Mouse (Mus musculus): Measurements from ENCODE around the gene Rab25.

Rab25 gene

DNA sequence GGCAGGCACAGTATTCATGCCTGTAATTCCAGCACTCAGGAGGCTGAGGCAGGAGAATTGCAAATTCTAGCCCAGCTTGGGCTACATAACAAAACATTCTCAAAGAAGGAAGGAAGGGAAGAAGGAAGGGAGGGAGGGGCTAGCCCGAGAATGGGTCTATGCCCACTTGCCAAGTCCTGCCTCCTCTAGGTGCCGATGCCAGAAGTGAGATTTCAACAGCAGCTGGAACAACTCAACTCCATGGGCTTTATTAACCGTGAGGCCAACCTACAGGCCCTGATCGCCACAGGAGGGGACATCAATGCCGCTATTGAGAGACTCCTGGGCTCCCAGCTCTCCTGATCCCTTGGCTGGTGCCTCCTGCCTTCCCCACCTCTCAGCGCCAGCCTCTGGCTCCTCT lies 19.8 kb upstream of the Rab25 start:
- in situ Hi-C loops (cut with MboI, MseI), result no loop called here

DNA sequence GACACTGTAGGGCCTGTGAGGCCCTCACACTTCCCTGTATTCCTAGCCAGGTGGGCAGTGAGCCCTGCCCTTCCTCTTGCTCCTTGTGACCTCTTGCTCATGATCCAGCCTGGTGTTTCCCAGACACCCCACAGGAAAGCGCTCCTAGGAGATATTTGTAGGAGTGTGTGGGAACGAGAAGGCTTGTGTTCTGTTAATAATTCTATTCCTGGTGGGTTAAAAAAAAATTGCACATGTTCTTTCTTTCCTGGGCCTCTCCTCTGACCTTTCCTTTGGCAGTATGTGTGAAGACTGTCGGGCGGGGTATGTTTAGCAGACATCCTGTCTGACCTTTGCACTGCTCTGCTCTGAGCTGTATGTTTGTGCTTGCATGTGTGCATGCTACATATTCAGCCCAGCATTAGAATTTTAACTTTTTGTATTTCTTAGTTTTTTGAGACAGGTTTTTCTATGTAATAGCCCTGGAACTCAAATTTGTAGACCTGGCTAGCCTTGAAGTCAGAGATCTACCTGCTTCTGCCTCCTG lies 18.5 kb upstream of the Rab25 start:
- in situ Hi-C loops (cut with MboI, MseI), result no loop called here

DNA sequence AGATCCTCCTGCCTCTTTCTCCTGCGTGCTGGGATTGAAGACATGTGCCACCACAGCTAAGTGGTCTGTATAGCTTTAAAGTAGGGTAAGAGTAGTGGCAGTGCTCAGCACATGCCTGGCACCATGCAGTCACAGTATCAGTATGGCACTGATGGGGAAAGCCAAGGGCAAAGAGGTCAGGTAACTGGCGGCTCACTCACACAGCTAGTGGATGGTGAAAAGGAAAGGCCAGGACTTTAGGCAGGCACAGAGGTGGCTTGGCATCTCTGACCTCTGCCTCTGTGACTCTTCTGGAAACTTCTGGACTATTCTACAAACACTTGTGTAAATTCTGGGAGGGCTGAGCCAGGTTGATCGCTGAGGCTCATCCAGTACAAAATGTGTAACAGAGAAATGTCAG lies 18.0 kb upstream of the Rab25 start:
- in situ Hi-C loops (cut with MboI, MseI), result no loop called here

DNA sequence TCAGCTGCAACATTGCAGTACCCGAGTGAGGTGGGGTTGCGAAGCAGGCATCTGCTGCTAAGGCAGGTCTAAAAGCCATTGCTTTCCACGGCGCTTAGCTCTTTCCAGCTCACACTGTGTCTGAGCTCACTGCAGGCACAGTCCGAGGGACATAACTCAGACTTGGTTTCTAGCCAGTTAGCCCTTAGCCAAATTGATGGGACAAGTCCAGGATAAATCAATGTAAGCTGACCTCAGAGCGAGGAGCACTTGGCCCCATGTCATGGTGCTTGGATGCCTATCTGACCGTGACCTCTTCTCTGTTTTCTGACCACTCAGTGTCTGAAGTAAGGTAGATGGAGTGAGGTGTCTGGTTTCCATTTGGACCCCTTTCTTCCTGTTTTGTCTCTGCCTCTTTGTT lies 15.9 kb upstream of the Rab25 start:
- in situ Hi-C loops (cut with MboI, MseI), result no loop called here

DNA sequence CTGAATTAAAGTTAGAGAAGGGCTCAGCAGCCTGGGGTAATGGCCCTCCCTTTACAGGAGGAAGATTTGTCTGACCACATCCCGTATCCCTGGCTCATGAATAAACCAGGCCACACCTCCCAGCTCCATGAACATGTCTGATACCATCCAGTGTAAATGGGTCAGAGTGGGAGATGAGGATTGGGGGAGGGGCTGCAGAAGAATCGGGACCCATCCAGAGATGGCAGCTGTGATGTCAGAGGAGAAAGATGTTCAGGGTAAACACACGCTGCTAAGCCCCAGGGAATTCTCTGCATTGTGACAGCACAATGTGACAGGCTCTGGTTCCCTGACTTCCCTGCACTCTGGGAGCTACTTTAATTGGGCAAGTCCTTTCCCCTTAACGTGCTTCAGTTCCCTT lies 15.3 kb upstream of the Rab25 start:
- in situ Hi-C loops (cut with MboI, MseI), result no loop called here

DNA sequence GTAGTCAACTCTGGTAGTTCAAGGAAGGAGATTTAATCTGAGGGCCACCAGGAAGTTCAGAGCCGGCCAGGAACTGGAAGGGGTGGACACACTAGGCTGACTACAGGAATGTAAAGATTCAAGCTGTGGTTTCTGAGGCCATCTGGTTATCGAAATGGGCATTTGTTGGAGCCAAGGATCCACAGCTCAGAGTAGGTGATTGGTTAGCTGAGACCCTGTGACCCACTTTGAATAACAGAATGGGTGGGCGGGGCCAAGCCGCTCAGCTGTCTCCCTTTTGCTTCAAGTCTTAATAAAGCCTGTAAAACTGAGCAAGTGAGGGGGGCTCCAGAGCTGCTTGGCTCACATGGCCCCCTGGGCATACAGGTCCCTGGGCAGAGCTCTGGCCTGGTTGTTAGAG lies 13.9 kb upstream of the Rab25 start:
- in situ Hi-C loops (cut with MboI, MseI), result no loop called here

DNA sequence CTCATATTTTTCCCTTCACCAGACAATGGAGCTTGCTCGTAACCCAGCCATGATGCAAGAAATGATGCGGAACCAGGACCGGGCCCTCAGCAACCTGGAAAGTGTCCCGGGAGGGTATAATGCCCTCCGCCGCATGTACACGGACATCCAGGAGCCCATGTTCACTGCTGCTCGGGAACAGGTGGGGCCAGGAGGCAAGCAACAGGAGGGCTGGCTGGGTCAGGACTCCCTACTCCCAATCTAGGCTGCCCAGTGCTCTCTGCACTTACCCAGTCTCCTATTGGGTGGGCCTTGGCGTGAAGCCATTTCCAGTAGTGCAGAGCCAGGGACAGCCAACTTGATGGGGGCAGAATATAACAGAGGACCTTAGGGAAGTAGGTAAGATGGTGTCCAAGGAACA lies 11.5 kb upstream of the Rab25 start:
- in situ Hi-C loops (cut with MboI, MseI), result no loop called here

DNA sequence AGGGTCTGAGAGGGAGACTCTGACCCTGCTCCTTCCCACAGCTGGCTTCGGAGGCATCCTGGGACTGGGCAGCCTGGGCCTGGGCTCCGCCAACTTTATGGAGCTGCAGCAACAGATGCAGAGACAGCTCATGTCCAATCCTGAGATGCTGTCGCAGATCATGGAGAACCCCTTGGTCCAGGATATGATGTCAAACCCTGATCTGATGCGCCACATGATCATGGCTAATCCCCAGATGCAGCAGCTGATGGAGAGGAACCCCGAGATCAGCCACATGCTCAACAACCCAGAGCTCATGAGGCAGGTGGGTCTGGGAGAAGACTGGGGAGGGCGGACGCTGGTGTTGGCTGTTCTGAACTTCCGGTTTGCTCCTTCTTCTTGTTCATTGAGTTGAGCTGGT lies 8.5 kb upstream of the Rab25 start:
- in situ Hi-C loops (cut with MboI, MseI), result no loop called here

DNA sequence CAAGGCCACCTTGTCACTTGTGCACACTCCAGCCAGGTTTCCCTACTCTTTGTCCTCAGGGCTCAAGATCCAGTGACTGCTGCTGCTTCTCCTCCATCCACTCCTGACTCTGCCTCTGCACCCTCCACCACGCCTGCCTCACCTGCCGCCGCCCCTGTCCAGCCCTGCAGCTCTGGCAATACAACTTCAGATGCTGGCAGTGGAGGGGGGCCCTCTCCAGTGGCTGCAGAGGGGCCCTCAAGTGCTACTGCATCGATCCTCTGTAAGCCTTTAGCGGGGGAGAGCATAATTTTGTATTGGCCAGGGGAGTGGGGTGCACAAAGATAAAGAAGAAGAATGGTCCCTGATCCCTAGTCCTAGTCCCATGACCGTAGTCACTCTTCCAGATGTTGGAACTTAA lies 7.6 kb upstream of the Rab25 start:
- in situ Hi-C loops (cut with MboI, MseI), result no loop called here

DNA sequence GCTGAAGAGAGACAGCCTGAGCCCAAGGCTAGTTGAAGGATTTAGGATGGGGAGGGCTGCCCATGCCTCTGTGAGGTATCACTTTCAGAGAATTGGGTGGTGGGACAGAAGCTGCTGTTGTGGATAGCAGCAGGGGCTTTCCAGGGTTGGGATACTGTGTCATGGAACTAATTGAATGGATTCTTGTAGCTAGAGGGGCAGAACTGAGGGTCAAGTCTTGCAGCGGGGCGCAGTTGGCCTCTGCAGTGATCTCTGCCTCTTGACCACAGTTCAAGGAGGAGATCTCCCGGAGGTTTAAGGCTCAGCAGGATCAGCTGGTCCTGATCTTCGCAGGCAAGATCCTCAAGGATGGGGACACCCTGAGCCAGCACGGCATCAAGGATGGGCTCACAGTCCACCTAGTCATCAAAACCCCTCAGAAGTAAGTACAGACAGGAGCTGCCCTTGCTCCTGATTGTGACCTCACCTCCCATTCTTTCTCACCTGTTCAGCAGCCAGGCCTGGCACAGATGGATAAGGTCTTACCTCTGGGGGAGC lies 7.0 kb upstream of the Rab25 start:
- in situ Hi-C loops (cut with MboI, MseI), result no loop called here

DNA sequence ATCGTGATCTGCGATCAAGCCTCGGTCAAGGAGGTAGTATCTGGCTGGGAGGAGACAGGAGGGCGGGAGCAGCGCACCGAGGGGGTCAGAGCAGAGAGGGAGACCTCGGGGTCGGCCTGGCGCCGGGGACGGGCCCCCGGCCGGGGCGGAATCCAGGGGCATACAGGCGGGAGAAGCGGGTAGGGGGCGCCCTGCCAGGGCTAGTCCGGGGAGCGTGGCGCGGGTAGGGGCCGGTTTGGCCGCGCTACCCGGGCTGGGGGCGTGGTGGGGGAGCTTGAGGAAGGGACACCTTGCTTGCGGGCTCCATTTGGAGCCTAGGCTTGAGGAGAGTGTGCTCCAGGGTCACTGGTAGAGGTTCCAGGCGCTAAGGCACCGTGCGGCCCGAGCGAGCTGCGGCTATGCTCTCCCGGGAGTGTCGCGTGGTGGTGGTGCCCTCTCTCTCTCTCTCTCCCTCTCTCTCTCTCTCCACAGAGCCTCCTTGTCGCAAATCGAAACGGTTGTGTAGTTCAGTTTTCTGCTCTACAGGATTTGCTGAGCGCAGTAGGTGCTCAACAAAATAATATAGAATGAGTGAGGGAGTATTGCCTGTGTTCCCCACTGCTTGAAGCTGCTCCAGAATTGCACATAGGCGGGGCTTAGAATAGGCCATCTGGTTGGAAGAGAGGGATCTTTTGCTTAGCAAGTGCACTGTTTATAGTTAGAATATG lies 5.9 kb upstream of the Rab25 start:
- in situ Hi-C loops (cut with MboI, MseI), result no loop called here

DNA sequence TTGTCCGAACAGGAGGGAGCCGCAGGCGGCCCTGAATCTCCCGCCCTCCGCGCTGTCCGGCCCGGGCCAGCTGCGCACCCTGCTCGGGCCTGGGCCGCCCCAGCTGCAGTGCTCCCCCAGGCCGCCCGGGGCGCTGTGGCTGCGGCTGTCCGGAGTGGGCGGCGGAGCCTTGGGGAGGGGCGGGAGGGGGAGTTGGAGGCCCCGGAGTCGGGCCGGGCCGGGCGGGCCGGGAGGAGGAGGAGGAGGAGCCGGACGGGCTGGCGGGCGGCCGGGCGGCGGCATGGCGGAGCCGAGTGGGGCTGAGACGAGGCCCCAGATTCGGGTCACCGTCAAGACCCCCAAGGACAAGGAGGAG lies 5.4 kb upstream of the Rab25 start, which contains the start of gene Ubqln4:
Ubqln4 (plus strand) TSS at position 234 of the 355 bp plus-strand sequence.
- in situ Hi-C loops (cut with MboI, MseI), result no loop called here

DNA sequence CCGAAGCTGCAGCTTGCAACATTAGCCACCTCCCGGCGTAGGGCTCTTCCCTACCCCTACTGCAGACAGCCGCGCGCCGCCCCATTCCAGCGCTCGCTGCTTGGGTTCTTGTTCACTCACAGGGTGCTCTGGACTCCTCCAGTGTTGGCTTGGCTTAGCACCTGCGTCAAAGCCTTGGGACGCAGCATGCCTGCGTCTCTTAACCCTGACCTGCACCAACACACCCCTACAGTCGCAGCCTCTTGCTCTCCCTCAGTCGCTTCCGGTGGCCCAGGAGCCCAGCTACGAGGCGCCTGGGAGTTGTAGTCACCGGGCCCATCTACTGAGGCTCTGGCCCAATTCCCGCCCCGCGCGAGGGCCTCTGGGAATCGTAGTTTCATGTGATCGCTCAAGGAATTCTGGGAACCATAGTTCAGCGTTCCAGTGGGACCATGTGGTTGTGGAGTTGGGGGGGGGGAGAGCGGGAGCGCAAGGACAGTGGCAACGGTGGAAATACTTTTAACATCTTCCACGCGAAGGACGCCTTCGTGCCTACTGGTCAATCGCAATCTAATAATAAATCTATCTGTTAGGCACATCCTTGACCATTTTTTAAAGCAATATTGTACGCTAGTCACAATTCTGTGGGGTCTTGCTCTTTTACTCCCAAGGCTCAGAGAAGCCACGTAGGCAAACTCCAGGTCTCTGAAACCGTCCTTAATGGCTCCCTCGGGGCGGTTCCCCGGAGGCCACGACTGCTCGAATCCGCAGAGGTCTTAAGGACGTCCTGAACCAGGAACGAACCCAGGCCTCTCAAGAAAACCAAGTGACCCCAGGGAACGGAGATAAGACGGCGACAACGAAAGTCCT lies 4.8 kb upstream of the Rab25 start, which contains the start of gene Lamtor2:
Lamtor2 (minus strand) TSS at position 399 of the 849 bp plus-strand sequence.
- in situ Hi-C loops (cut with MboI, MseI), result no loop called here

DNA sequence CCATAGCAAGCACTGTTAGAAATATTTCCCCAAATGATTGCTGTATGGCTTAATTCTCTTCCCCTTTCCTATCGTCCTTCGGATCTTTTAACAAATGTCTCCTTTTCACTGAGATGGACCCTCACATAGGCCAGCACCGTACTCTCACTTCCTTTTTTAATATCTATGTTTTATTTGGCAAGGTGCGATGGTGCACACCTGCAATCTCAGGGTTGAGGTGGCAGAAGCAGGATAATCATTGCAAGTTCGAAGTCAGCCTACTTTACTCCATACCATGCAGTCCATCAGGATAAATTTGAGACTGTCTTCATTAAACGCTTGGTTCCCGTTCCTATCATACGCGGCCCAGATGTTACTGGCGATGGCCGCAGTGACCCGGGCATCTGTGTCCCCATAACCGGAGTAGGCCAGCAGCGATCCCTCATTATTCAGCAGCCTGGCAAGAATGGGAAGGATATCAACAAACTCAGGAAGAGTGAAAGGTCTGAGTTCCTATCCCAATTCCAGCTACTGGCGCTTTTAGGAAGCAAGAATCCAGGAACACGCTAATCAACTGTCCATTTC lies 4.1 kb upstream of the Rab25 start:
- in situ Hi-C loops (cut with MboI, MseI), result no loop called here

DNA sequence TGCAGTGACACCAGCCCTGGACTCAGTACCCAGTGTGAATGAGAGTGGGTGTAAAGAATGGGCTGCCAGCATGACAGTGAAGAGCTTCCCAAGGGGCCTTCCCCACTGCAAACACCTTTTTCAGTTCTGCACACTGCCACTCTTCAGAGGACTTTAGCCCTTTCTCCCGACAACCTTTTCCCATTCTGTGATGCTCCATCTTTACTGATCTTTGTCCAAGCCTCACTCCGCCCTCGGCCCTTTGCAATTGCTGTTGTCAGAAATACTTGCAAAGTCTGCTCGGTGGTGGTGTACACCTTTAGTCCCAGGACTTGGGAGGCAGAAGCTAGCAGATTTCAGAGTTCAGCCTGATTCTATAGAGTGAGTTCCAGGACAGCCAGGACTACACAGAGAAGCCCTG lies 3.5 kb upstream of the Rab25 start:
- in situ Hi-C loops (cut with MboI, MseI), result no loop called here

DNA sequence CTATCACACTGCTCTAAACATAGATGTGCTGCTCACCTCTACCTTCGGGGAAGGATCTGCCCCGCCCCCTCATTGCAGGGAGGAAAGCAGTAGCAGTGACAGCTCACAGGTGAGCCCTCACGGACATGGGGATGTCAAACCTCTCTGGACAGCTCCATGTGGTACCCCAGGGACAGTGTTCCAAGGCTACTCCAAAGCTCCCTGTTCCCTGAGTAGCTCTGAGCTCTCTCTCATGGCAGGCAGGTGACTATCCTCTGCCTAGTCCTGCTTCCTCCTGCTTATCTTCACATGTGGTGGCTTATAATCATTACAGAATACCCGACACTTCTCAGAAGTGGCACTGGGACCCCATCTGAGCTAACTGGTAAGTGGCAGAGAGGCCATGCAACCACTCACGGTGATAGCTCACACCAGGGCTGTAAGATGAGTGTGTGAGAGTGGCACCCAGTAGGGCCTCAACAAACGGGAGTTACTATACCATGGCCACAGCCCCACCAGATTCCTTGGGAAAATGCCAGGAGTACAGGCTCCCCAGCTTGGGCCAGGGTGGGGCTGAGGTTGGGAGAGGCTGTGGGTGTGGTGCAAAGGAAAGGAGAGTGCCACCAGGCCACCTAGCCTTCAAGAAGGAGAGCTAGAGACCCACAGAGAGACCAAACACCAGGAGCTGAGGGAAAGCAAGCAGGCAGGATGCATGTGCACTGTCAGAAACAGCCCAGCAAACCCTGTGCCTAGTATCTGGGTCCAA lies 1.3 kb downstream of the Rab25 start:
- in situ Hi-C loops (cut with MboI, MseI), result no loop called here

DNA sequence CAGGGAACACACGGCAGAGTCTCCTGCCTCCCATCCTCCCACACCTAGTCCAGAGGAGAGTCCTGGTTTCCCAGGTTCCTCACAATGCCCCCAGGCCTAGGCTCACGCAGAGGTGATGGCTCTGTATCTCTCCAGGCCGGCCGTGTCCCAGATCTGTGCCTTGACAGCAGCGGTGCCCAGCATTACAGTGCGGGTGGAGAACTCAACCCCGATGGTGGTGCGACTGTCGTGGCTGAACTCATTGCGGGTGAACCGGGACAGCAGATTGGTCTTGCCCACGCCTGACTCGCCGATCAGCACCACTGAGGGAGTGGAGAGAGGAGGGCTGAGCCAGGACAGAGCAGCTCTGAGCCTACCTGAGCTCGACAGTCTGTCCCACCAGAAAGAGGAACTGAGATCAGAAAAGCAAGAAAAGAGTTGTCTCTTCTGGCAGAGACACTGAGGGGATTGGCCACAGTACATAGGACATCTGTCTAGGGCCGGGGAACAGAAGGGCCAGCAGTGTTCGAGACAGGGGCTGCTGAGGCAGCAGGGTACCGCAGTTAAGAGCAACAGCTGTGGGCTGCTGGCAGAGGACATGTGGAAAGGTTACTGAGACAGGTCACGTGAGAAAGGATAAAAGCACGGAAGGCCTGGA lies 3.0 kb downstream of the Rab25 start:
- in situ Hi-C loops (cut with MboI, MseI), result no loop called here

DNA sequence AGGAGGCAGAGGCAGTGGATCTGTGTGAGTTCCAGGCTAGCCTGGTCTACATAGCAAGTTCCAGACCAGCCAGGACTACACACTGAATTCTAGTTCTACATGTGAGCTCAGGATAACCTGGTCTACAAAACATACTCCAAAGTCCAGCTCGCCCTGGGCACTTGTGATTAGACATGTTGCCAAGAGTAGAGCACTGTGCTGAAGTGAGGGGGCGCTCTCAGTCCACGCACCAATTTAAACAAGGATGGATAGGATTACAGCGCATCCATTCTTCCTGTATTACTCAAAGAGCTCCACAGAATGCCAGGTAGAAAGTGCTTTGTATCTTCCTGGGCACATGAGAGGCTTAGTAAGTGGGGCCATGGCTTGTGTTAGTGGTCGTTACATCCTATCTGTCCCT lies 3.6 kb downstream of the Rab25 start:
- in situ Hi-C loops (cut with MboI, MseI), result no loop called here

DNA sequence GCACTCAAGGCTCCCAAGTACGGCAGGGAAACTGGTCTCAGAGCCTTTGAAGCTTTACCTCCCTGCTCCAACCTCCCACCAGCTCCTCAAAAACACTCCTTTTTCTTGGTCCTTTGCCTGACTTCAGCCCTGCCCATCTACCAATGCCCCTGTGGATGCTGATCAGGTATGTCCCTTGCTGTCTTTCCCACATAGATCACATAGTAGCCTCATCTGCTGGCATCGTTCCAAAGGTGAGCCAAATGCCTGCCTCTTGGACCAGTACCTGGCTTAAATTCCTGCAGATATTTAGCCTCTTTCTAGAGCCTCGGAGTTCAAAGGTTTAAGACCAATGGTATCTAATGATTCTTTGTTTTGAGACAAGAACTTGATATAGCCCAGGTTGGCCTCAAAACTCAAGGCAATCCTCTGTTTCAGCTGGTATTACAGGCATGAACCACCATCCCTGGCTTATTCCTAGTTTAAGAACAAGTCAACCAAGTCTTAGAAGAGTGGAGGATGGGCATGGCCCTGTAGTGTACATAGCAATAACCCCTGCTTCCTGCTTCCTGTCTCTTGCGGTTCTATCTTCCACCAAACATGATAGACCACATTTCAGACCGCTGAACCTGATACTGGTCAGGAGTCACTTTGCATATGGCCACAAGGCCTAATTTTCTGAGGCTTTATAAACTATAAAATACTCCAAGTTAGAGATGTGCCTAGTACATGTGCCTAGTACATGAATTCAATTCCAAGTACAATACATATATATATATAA lies 4.3 kb downstream of the Rab25 start:
- in situ Hi-C loops (cut with MboI, MseI), result no loop called here

DNA sequence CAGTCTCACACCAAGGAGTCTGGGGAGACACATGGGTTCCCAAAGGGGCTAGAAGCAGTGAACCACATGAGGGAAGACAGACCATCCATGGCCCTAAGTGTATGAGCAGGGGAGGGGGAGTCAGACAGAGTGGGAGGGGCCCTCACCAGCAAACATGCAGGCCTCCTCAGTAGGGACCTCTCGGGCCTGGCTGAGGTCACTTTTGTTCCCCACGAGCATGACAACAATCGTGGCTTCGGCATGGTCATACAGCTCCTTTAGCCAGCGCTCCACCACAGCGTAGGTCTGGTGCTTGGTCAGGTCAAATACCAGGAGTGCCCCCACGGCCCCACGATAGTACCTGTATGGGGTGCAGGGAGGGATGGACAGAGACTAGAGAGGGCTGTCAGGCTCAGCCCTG lies 4.9 kb downstream of the Rab25 start:
- in situ Hi-C loops (cut with MboI, MseI), result no loop called here

Data from T-helper 2 cell (primary cell).